Mouse (Mus musculus) embryonic facial prominence, embryonic 14.5 days (tissue): Measurements from ENCODE around the gene Rnf225. TPM values are rescaled to one million over a fixed set of nuclear protein-coding genes. Genes with fewer than 3 reads are reported as not detected.

Source experiments
- ATAC-seq: fragments of 200-750 bp; cut with Nextera tagmentation; 2 replicates; pipeline ENCODE4 v1.8.0; 2017; ENCODE audit warnings: low read depth, moderate number of reproducible peaks, moderate TSS enrichment
- DNase-seq: peaks from one replicate; pipeline ENCODE4 v3.0.0-alpha.2; 2015; ENCODE audit warnings: low spot score
- H3K27ac ChIP-seq: fragments of 300-500 bp; sonication (generic); replicated peaks from 2 replicates; pipeline ENCODE4 v1.5.1; 2014; ENCODE audit warnings: low read depth, mild to moderate bottlenecking, low read length, moderate library complexity
- H3K27me3 ChIP-seq: fragments of 300-500 bp; sonication (generic); replicated peaks from 2 replicates; pipeline ENCODE4 v1.6.1; 2014; ENCODE audit warnings: low read length; ENCODE audit not compliant: control insufficient read depth, insufficient read depth
- H3K36me3 ChIP-seq: fragments of 300-500 bp; sonication (generic); 2 replicates; pipeline ENCODE4 v1.6.1; 2014; ENCODE audit warnings: low read length, mixed read lengths; ENCODE audit not compliant: control insufficient read depth, insufficient read depth
- H3K4me1 ChIP-seq: fragments of 300-500 bp; sonication (generic); 2 replicates; pipeline ENCODE4 v1.6.1; 2014; ENCODE audit warnings: antibody characterized with exemption, low read length; ENCODE audit not compliant: control insufficient read depth, insufficient read depth
- H3K4me2 ChIP-seq: fragments of 300-500 bp; sonication (generic); 2 replicates; pipeline ENCODE4 v1.6.1; 2014; ENCODE audit warnings: low read depth, mild to moderate bottlenecking, low read length, moderate library complexity, mixed read lengths
- H3K4me3 ChIP-seq: fragments of 300-500 bp; sonication (generic); 2 replicates; pipeline ENCODE4 v1.5.1; 2014; ENCODE audit warnings: low read depth, mild to moderate bottlenecking, low read length
- H3K9ac ChIP-seq: fragments of 300-500 bp; sonication (generic); 2 replicates; pipeline ENCODE4 v1.6.1; 2014; ENCODE audit warnings: low read depth, mild to moderate bottlenecking, low read length, moderate library complexity, mixed read lengths
- H3K9me3 ChIP-seq: fragments of 300-500 bp; sonication (generic); 2 replicates; pipeline ENCODE4 v1.6.1; 2016; ENCODE audit warnings: low read length; ENCODE audit not compliant: control insufficient read depth
- WGBS: fragments of 180-500 bp; shearing (Covaris S2); extraction: QIAGEN DNeasy Blood & Tissue Kit; methylation state at CpG from one replicate; pipeline ENCODE4 v1.1.7; 2014; 5-methylcytosine and 5-hydroxymethylcytosine counted together
- polyA plus RNA-seq: library from polyadenylated mRNA; unstranded; fragments of >200 nt; fragmentation: Nextera tagmentation; extraction: Ambion mirVana; gene quantifications from 2 replicates; pipeline ENCODE4 v1.2.1, GENCODE M21; 2014

Gene Rnf225
- polyA plus RNA-seq, 1 experiment from 2014 or later = 0.49 TPM

GRCm38 (mm10) chr7:12961511-12962141, 34.4 kb downstream of the Rnf225 start:
- H3K36me3 ChIP-seq = no peaks in the 10 kb centered on the region
- H3K4me2 ChIP-seq = peak overlapping the region; percentile 64
- no peaks in the 10 kb centered on the region for H3K27me3 ChIP-seq
- H3K4me3 ChIP-seq = peak overlapping the region; percentile 44
- DNase-seq = peak; percentile 94
- H3K9me3 ChIP-seq = no peaks in the 10 kb centered on the region
- peak; percentile 72 for ATAC-seq
- peaks cover 9% of the 10 kb centered on the region for H3K4me1 ChIP-seq
- H3K27ac ChIP-seq = peak overlapping the region; percentile 91
- 3% methylated on average over 29 of the region's 29 CpGs for WGBS
- peak overlapping the region; percentile 61 for H3K9ac ChIP-seq

- WGBS = under 1% methylated on average over 23 of the region's 23 CpGs
- peak within 1 kb of the TSS; percentile 83 for H3K4me3 ChIP-seq
- no peaks in the 10 kb centered on the region for H3K9me3 ChIP-seq
- H3K36me3 ChIP-seq = peaks cover 21% of the 10 kb centered on the region
- H3K4me1 ChIP-seq = peaks cover 18% of the 10 kb centered on the region
- DNase-seq (peak; percentile 96), ATAC-seq (peak; percentile 94)
- H3K9ac ChIP-seq = peak within 1 kb of the TSS; percentile 89
- H3K4me2 ChIP-seq = peak within 1 kb of the TSS; percentile 67
- H3K27ac ChIP-seq = peak within 1 kb of the TSS; percentile 91
- no peaks in the 10 kb centered on the region for H3K27me3 ChIP-seq
Observed at GRCm38 (mm10) chr7:12965678-12966091, 38.5 kb downstream of the Rnf225 start, which contains the start of gene Zfp324. Zfp324 (plus strand) TSS chr7:12965838.

- H3K36me3 ChIP-seq = peaks cover 27% of the 10 kb centered on the region
- H3K9ac ChIP-seq = peak overlapping the region; percentile 89
- peak; percentile 51 for ATAC-seq
- under 1% methylated on average over 29 of the region's 29 CpGs for WGBS
- peak overlapping the region; percentile 83 for H3K4me3 ChIP-seq
- peaks cover 18% of the 10 kb centered on the region for H3K4me1 ChIP-seq
- peak; percentile 29 for DNase-seq
- no peaks in the 10 kb centered on the region for H3K27me3 ChIP-seq
- peak overlapping the region; percentile 91 for H3K27ac ChIP-seq
- no peaks in the 10 kb centered on the region for H3K9me3 ChIP-seq
- peak overlapping the region; percentile 67 for H3K4me2 ChIP-seq
Observed at GRCm38 (mm10) chr7:12966104-12966845, 39.1 kb downstream of the Rnf225 start.

- Histone ChIP-seq H3K4me2 (no peak overlapping the region), H3K9me3 (no peaks in the 10 kb centered on the region), H3K4me1 (peaks cover 10% of the 10 kb centered on the region), H3K4me3 (no peak overlapping the region), H3K27me3 (no peaks in the 10 kb centered on the region), H3K27ac (no peak overlapping the region), H3K36me3 (peaks cover 39% of the 10 kb centered on the region), H3K9ac (no peak overlapping the region)
- ATAC-seq (no peak), DNase-seq (no peak)
- 92% methylated on average over 25 of the region's 25 CpGs for WGBS
Observed at GRCm38 (mm10) chr7:12970906-12971305, 43.7 kb downstream of the Rnf225 start.

- Histone ChIP-seq H3K4me3 (peak within 1 kb of the TSS; percentile 50), H3K9me3 (no peaks in the 10 kb centered on the region), H3K4me1 (peaks cover 4% of the 10 kb centered on the region; the same call in 1 of the 2 replicates), H3K27ac (peak within 1 kb of the TSS; percentile 93), H3K27me3 (no peaks in the 10 kb centered on the region), H3K4me2 (peak within 1 kb of the TSS; percentile 71), H3K36me3 (peaks cover 10% of the 10 kb centered on the region; the same call in 1 of the 2 replicates), H3K9ac (peak within 1 kb of the TSS; percentile 65)
- ATAC-seq (peak; percentile 98), DNase-seq (peak; percentile 99)
- under 1% methylated on average over 36 of the region's 49 CpGs for WGBS
Observed at GRCm38 (mm10) chr7:12977682-12978389, 50.6 kb downstream of the Rnf225 start, which contains the start of gene Zfp446. Zfp446 (plus strand) TSS chr7:12977848.

GRCm38 (mm10) chr7:12978931-12979722, 51.9 kb downstream of the Rnf225 start:
- Histone ChIP-seq H3K36me3 (peaks cover 10% of the 10 kb centered on the region; the same call in 1 of the 2 replicates), H3K9me3 (no peaks in the 10 kb centered on the region), H3K4me3 (peak overlapping the region; percentile 50; the same call in 1 of the 2 replicates), H3K4me2 (peak overlapping the region; percentile 71), H3K27ac (peak overlapping the region; percentile 93), H3K27me3 (no peaks in the 10 kb centered on the region), H3K4me1 (peaks cover 4% of the 10 kb centered on the region; the same call in 1 of the 2 replicates), H3K9ac (peak overlapping the region; percentile 65; the same call in 1 of the 2 replicates)
- DNase-seq (no peak), ATAC-seq (no peak)
- WGBS = 83% methylated on average over 18 of the region's 18 CpGs

GRCm38 (mm10) chr7:12979776-12980175, 52.6 kb downstream of the Rnf225 start:
- peaks cover 10% of the 10 kb centered on the region; the same call in 1 of the 2 replicates for H3K36me3 ChIP-seq
- H3K27me3 ChIP-seq = no peaks in the 10 kb centered on the region
- no peak overlapping the region for H3K27ac ChIP-seq
- 74% methylated on average over 6 of the region's 6 CpGs for WGBS
- H3K9me3 ChIP-seq = no peaks in the 10 kb centered on the region
- ATAC-seq (no peak), DNase-seq (no peak)
- H3K9ac ChIP-seq = no peak overlapping the region
- H3K4me2 ChIP-seq = no peak overlapping the region
- H3K4me1 ChIP-seq = peaks cover 4% of the 10 kb centered on the region; the same call in 1 of the 2 replicates
- H3K4me3 ChIP-seq = no peak overlapping the region
